Mouse (Mus musculus) ES-E14 (cell line): Measurements from ENCODE around the gene Zbtb46.

Experiments
- CHD2 ChIP-seq: IDR thresholded peaks from 2 replicates; pipeline ENCODE4 v1.6.1; 2014; ENCODE audit warnings: mild to moderate bottlenecking, low read depth, low read length, inconsistent platforms
- HCFC1 ChIP-seq: IDR thresholded peaks from 2 replicates; pipeline ENCODE4 v1.6.1; 2012; ENCODE audit warnings: low read length, inconsistent platforms, borderline replicate concordance; ENCODE audit not compliant: insufficient read depth
- MAFK ChIP-seq: IDR thresholded peaks from 2 replicates; pipeline ENCODE4 v1.6.1; 2014; ENCODE audit warnings: mild to moderate bottlenecking, low read depth, low read length, inconsistent platforms; ENCODE audit not compliant: insufficient read depth
- ZC3H11A ChIP-seq: IDR thresholded peaks from 2 replicates; pipeline ENCODE4 v1.6.1; 2012; ENCODE audit warnings: low read depth, mild to moderate bottlenecking, inconsistent platforms, low read length, borderline replicate concordance
- ZNF384 ChIP-seq: IDR thresholded peaks from 2 replicates; pipeline ENCODE4 v1.6.1; 2012; ENCODE audit warnings: low read depth, low read length, inconsistent platforms

DNA sequence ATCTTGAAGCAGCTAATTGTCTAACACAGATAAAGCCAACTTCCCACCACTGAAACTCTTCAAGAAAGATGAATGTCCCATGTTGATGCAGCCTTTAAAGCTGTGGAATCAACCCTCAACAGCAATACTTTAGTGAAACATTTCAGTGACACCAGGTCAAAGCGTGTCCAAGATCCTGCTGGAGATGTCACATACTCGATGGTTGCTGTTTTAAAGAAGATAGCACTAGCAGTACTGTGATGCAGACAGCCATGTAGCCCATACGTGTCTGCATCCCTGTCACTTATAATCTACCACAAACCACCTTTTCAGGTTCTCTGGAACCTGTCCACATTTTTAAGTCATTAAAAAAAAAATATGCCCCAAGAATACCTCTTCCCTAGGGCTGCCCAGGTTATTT lies 55.5 kb downstream of the Zbtb46 start:
- TF ChIP-seq MAFK (no peak), CHD2 (no peak), ZNF384 (no peak), ZC3H11A (no peak), HCFC1 (no peak)
